In the genomic region with DNA sequence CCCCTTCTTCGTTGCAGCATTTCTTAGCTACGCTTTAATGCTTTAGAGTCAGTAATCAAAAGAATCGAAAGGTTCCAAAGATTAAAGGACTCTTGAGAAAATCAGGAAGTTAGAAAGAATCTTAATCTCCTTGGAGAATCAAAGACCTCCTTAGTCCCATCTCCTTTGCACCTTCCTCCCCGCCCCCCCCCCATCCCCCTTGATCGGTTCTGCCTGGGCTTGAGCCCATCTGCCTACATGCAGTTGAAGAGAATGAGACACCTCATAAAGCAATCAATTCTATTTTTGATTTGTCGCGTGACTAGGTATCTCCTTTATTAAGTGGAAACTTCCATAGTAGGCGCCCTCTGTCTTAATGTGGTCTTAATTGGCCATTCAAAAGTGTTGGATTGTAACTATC, we compare ENCODE assay signal across 10 mouse cellular contexts. TPM values are rescaled to one million over a fixed set of nuclear protein-coding genes. Genes with fewer than 3 reads are reported as not detected.
DNase-seq lines count a peak whose midpoint lies in the region; ATAC-seq and TF ChIP-seq lines count a peak whose summit lies in the region.
"Had no signal": no experiment of that assay in that cellular context is flagged by ENCODE, and none has a peak within 500 bp of the region (broad histone marks: within the 10 kb centered on the region; RNA-seq: fewer than 3 reads in every experiment).

No protein-coding gene starts in this region.

- peaks cover 10% of the 10 kb centered on the region; the same call in 1 of the 2 replicates for H3K4me1 ChIP-seq in lung, embryonic 14.5 days (ENCODE audit: insufficient read depth)
- peaks cover 30% of the 10 kb centered on the region for H3K4me1 ChIP-seq in forebrain, embryonic 12.5 days
- peaks cover 29% of the 10 kb centered on the region for H3K4me1 ChIP-seq in limb, embryonic 10.5 days
- H3K4me1 ChIP-seq in neural tube, embryonic 15.5 days: peaks cover 34% of the 10 kb centered on the region

- H3K9ac ChIP-seq in lung, embryonic 14.5 days: peak overlapping the region; percentile 32; the same call in 1 of the 2 replicates
- H3K9ac ChIP-seq in forebrain, embryonic 12.5 days: 0 out of 2 replicates have a peak overlapping the region, but pooled peaks have one; percentile 39
- H3K9ac ChIP-seq in neural tube, embryonic 15.5 days (replicated peaks): peak overlapping the region; percentile 34; the same call in 1 of the 2 replicates

- peak overlapping the region; percentile 92 for H3K4me3 ChIP-seq in lung, embryonic 14.5 days (ENCODE audit: low read depth, low read length)
- peak overlapping the region; percentile 94 for H3K4me3 ChIP-seq in forebrain, embryonic 12.5 days (replicated peaks)
- H3K4me3 ChIP-seq in limb, embryonic 10.5 days: peak overlapping the region; percentile 95
- H3K4me3 ChIP-seq in neural tube, embryonic 15.5 days (replicated peaks): peak overlapping the region; percentile 90

- intact Hi-C loops in left cerebral cortex, postnatal 36 days (cut with DNase I): loop anchor here (5.0 kb wide), 1 partner anchor 100 kb away; no protein-coding TSS in a partner anchor

- WGBS in lung, embryonic 14.5 days: 21% methylated on average over 8 of the region's 8 CpGs
- 22% methylated on average over 8 of the region's 8 CpGs for WGBS in forebrain, embryonic 12.5 days
- 25% methylated on average over 8 of the region's 8 CpGs for WGBS in limb, embryonic 10.5 days
- 18% methylated on average over 8 of the region's 8 CpGs for WGBS in neural tube, embryonic 15.5 days

- no peak for DNase-seq in lung, embryonic 14.5 days
- no peak for DNase-seq in lung, postnatal 10 days
- no peak for DNase-seq in limb, embryonic 10.5 days (ENCODE audit: low spot score)
- no peak for DNase-seq in c-Kit-positive CD71-positive TER-119-positive erythroid progenitor cells, embryonic 14.5 days (ENCODE audit: low spot score)
- DNase-seq in left cerebral cortex, postnatal 36 days (ENCODE audit: low spot score in 2 of 2): no peak

- no peaks in the 10 kb centered on the region for H3K9me3 ChIP-seq in lung, embryonic 14.5 days (ENCODE audit: low read depth, low read length)
- no peaks in the 10 kb centered on the region for H3K9me3 ChIP-seq in forebrain, embryonic 12.5 days
- no peaks in the 10 kb centered on the region for H3K9me3 ChIP-seq in limb, embryonic 10.5 days (replicated peaks)
- no peaks in the 10 kb centered on the region for H3K9me3 ChIP-seq in neural tube, embryonic 15.5 days (replicated peaks)

- no peak; the same call in 1 of the 2 replicates for ATAC-seq in lung, embryonic 14.5 days (ENCODE audit: insufficient read depth)
- ATAC-seq in forebrain, embryonic 12.5 days (ENCODE audit: low FRiP score): no peak
- no peak for ATAC-seq in neural tube, embryonic 15.5 days (ENCODE audit: low FRiP score)

- TF ChIP-seq CTCF in lung, embryonic 14.5 days (IDR thresholded peaks at IDR 0.05; ENCODE audit: low read depth): no peak

- H3K36me3 ChIP-seq in lung, embryonic 14.5 days (ENCODE audit: insufficient read depth): no peaks in the 10 kb centered on the region
- no peaks in the 10 kb centered on the region for H3K36me3 ChIP-seq in forebrain, embryonic 12.5 days (replicated peaks)
- H3K36me3 ChIP-seq in limb, embryonic 10.5 days: no peaks in the 10 kb centered on the region
- H3K36me3 ChIP-seq in neural tube, embryonic 15.5 days: no peaks in the 10 kb centered on the region

- H3K27ac ChIP-seq in lung, embryonic 14.5 days (ENCODE audit: low read depth): no peak overlapping the region
- H3K27ac ChIP-seq in forebrain, embryonic 12.5 days: no peak overlapping the region
- H3K27ac ChIP-seq in limb, embryonic 10.5 days: peak overlapping the region; percentile 91
- H3K27ac ChIP-seq in neural tube, embryonic 15.5 days (replicated peaks): peak overlapping the region; percentile 92

- no peaks in the 10 kb centered on the region for H3K27me3 ChIP-seq in lung, embryonic 14.5 days (ENCODE audit: insufficient read depth, low read length)
- H3K27me3 ChIP-seq in forebrain, embryonic 12.5 days: no peaks in the 10 kb centered on the region; the same call in 1 of the 2 replicates
- no peaks in the 10 kb centered on the region for H3K27me3 ChIP-seq in limb, embryonic 10.5 days (ENCODE audit: low read depth, poor library complexity, severe bottlenecking)
- H3K27me3 ChIP-seq in neural tube, embryonic 15.5 days (replicated peaks): no peaks in the 10 kb centered on the region; the same call in 1 of the 2 replicates

- peak overlapping the region; percentile 98 for H3K4me2 ChIP-seq in lung, embryonic 14.5 days
- peak overlapping the region; percentile 99 for H3K4me2 ChIP-seq in forebrain, embryonic 12.5 days
- peak overlapping the region; percentile 93 for H3K4me2 ChIP-seq in neural tube, embryonic 15.5 days

RNA-seq across cellular contexts. Expression of a gene that starts 0.5 kb away (rescaled TPM):
- 33.4 and 37.6 TPM in 2 replicates for polyA plus RNA-seq in lung, embryonic 14.5 days (2014; fragmentation: Nextera tagmentation; extraction: Ambion mirVana)
- 11.7 and 13.2 TPM in 2 replicates for polyA plus RNA-seq in forebrain, embryonic 12.5 days (2016; fragmentation: Nextera tagmentation; extraction: Ambion mirVana)
- 6.8 and 9.2 TPM in 2 replicates for polyA plus RNA-seq in limb, embryonic 10.5 days (2016; fragmentation: Nextera tagmentation; extraction: Ambion mirVana)
- polyA plus RNA-seq in neural tube, embryonic 15.5 days (2015; fragmentation: Nextera tagmentation; extraction: Ambion mirVana): 5.5 and 6.0 TPM in 2 replicates
- 10 to 100 TPM; 53.0 to 56.1 TPM for total RNA-seq in left cerebral cortex, postnatal 36 days (2021)

RNA-seq across cellular contexts. Expression of a gene that starts 54.6 kb away (rescaled TPM):
- polyA plus RNA-seq in lung, embryonic 14.5 days (2014; fragmentation: Nextera tagmentation; extraction: Ambion mirVana): 0.13 TPM in 1 of 2 replicates, not detected in the other
- not detected in 2 replicates for polyA plus RNA-seq in forebrain, embryonic 12.5 days (2016; fragmentation: Nextera tagmentation; extraction: Ambion mirVana)
- 0.10 and 0.14 TPM in 2 replicates for polyA plus RNA-seq in limb, embryonic 10.5 days (2016; fragmentation: Nextera tagmentation; extraction: Ambion mirVana)
- 0.18 TPM in 1 of 2 replicates, not detected in the other for polyA plus RNA-seq in neural tube, embryonic 15.5 days (2015; fragmentation: Nextera tagmentation; extraction: Ambion mirVana)
- not detected for total RNA-seq in left cerebral cortex, postnatal 36 days (2021)
- total RNA-seq: left cerebral cortex, postnatal 14 days had no signal
- polyA plus RNA-seq: brain, embryonic 14.5 days; testis, adult 2 months had no signal

Comparison
In these comparisons a context has a peak if more than half of its experiments do, and no peak if none do; other contexts are left out.
1. H3K27ac ChIP-seq: peak in limb, embryonic 10.5 days (single experiment) and neural tube, embryonic 15.5 days (single experiment); none in lung, embryonic 14.5 days (single experiment) and forebrain, embryonic 12.5 days (single experiment).
2. Peak in every context shown above with its lines, with median percentiles within 50 percentile points of each other: H3K4me2 ChIP-seq, H3K4me3 ChIP-seq and H3K9ac ChIP-seq.